Mouse (Mus musculus) left cerebral cortex, adult 2 months (tissue): ENCODE measurements at regions not wholly inside any gene's neighbourhood (a gene's known extent, or its start where the extent isn't known, plus 50 kb on each side); places are given as distances from the start of the nearest gene placed in this dataset.

Experiments
- DNase-seq, 2 experiments: peaks; one replicate each; pipeline ENCODE4 v3.0.0; 2021 to 2022; ENCODE audit warnings: low spot score in 2 of 2, mixed read lengths in 1 of 2; ENCODE audit errors: extremely low spot score in 1 of 2
- H3K27ac ChIP-seq: fragments of 200-600 bp; 2 replicates; pipeline ENCODE4 v1.8.1; 2022
- H3K4me3 ChIP-seq: fragments of 200-600 bp; 2 replicates; pipeline ENCODE4 v1.8.1; 2022
- CTCF ChIP-seq: fragments of 200-600 bp; IDR thresholded peaks from 2 replicates; pipeline ENCODE4 v1.8.1; 2022; ENCODE audit warnings: antibody characterized with exemption, mild to moderate bottlenecking, moderate library complexity
- intact Hi-C: fragments of 180-260 bp; cut with DNase I; formaldehyde crosslinking; loops from one replicate; pipeline ENCODE4 v1.15.1; 2025

- DNase-seq, result peak in 1 of 2 experiments; percentile 8
- intact Hi-C loops, result no loop called here
- H3K27ac ChIP-seq, result peak overlapping the region; percentile 59; the same call in 1 of the 2 replicates
- no peak for TF ChIP-seq CTCF
- H3K4me3 ChIP-seq, result no peak overlapping the region
Measured at GRCm38 (mm10) chr12:97047674-97048073, 1211.6 kb downstream of the Galc start.
